Mouse (Mus musculus) ES-E14 (cell line): ENCODE measurements around the gene Slc22a22. TPM values are rescaled to one million over a fixed set of nuclear protein-coding genes. Genes with fewer than 3 reads are reported as not detected.

Experiments
- DNase-seq: peaks from one replicate; pipeline ENCODE4 v3.0.0-alpha.2; 2013; ENCODE audit warnings: low read depth, low spot score
- H3K27ac ChIP-seq: 2 replicates; pipeline ENCODE4 v1.5.1; 2012; ENCODE audit warnings: low read depth, mild to moderate bottlenecking, low read length, moderate library complexity, mixed read lengths; ENCODE audit not compliant: poor library complexity, insufficient read depth, severe bottlenecking
- H3K36me3 ChIP-seq: 2 replicates; pipeline ENCODE4 v1.6.1; 2012; ENCODE audit warnings: mild to moderate bottlenecking, low read length, moderate library complexity, mixed read lengths; ENCODE audit not compliant: control insufficient read depth, poor library complexity, insufficient read depth, severe bottlenecking
- H3K4me1 ChIP-seq, 2 experiments: fragments of 150-350 bp in 1 of 2; sonication (generic) in 1 of 2; 2 replicates each; pipeline ENCODE4 v1.6.1; 2012; ENCODE audit warnings: low read length in 2 of 2, mild to moderate bottlenecking in 1 of 2, mixed read lengths in 1 of 2; ENCODE audit not compliant: control insufficient read depth in 2 of 2, insufficient read depth in 2 of 2, poor library complexity in 1 of 2
- H3K4me3 ChIP-seq, 2 experiments: fragments of 150-350 bp in 1 of 2; sonication (generic) in 1 of 2; 2 replicates each; pipeline ENCODE4 v1.5.1; 2012; ENCODE audit warnings: low read length in 2 of 2, low read depth in 1 of 2, mild to moderate bottlenecking in 1 of 2, mixed read lengths in 1 of 2; ENCODE audit not compliant: insufficient read depth in 1 of 2, poor library complexity in 1 of 2, severe bottlenecking in 1 of 2
- H3K9ac ChIP-seq: 2 replicates; pipeline ENCODE4 v1.6.1; 2012; ENCODE audit warnings: low read depth, mild to moderate bottlenecking, low read length, mixed read lengths; ENCODE audit not compliant: poor library complexity, insufficient read depth, severe bottlenecking
- H3K9me3 ChIP-seq: fragments of 150-350 bp; sonication (generic); 2 replicates; pipeline ENCODE4 v1.6.1; 2012; ENCODE audit warnings: low read depth, mild to moderate bottlenecking, low read length; ENCODE audit not compliant: control insufficient read depth, insufficient read depth
- CHD2 ChIP-seq: IDR thresholded peaks from 2 replicates; pipeline ENCODE4 v1.6.1; 2014; ENCODE audit warnings: mild to moderate bottlenecking, low read depth, low read length, inconsistent platforms
- HCFC1 ChIP-seq: IDR thresholded peaks from 2 replicates; pipeline ENCODE4 v1.6.1; 2012; ENCODE audit warnings: low read length, inconsistent platforms, borderline replicate concordance; ENCODE audit not compliant: insufficient read depth
- MAFK ChIP-seq: IDR thresholded peaks from 2 replicates; pipeline ENCODE4 v1.6.1; 2014; ENCODE audit warnings: mild to moderate bottlenecking, low read depth, low read length, inconsistent platforms; ENCODE audit not compliant: insufficient read depth
- ZC3H11A ChIP-seq: IDR thresholded peaks from 2 replicates; pipeline ENCODE4 v1.6.1; 2012; ENCODE audit warnings: low read depth, mild to moderate bottlenecking, inconsistent platforms, low read length, borderline replicate concordance
- ZNF384 ChIP-seq: IDR thresholded peaks from 2 replicates; pipeline ENCODE4 v1.6.1; 2012; ENCODE audit warnings: low read depth, low read length, inconsistent platforms
- in situ Hi-C, 2 experiments: fragments of 600-800 bp; cut with MboI; formaldehyde crosslinking; loops; one replicate each; pipeline ENCODE4 v1.15.1; 2025; ENCODE audit warnings: low sequenced_read_pairs in 2 of 2, inconsistent platforms in 1 of 2; ENCODE audit not compliant: unreplicated experiment in 2 of 2
- total RNA-seq: library from RNA; depleted of rRNA; stranded (reverse); fragments of 300-350 nt; gene quantifications from 2 replicates; pipeline ENCODE4 v1.2.3, GENCODE M21; 2012; rRNA removed

Gene Slc22a22
- not detected in 2 replicates for total RNA-seq

DNA sequence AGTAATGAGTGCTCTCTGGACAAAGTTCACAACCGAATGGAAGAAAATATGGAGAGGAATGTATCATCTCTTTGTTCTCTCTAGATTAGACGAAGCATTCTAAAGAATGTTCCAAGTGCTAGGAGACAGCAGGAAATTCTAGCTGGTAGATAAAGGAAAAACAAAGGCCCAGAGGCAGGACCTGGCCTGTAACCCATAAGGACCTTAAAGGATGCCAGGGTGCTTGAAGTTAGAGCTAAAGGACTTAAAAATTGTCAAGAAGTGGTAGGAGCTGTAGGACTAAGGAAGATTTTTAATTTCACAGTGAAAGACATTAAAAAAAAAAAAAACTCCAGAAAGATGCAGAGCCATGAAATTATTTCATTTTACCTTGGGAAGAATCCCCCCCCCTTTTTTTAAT lies at the start of gene Slc22a22:
TSS of gene Slc22a22 (minus strand) at position 101 of the 400 bp plus-strand sequence.
- Histone ChIP-seq H3K4me1 (no peaks in the 10 kb centered on the region), H3K9ac (no peak within 1 kb of the TSS), H3K9me3 (no peaks in the 10 kb centered on the region), H3K4me3 (no peak within 1 kb of the TSS), H3K36me3 (no peaks in the 10 kb centered on the region), H3K27ac (no peak within 1 kb of the TSS)
- DNase-seq = no peak
- no peak for TF ChIP-seq HCFC1
- TF ChIP-seq MAFK = no peak
- no peak for TF ChIP-seq ZC3H11A
- TF ChIP-seq ZNF384 = no peak
- TF ChIP-seq CHD2 = no peak
- in situ Hi-C loops = no loop called here

DNA sequence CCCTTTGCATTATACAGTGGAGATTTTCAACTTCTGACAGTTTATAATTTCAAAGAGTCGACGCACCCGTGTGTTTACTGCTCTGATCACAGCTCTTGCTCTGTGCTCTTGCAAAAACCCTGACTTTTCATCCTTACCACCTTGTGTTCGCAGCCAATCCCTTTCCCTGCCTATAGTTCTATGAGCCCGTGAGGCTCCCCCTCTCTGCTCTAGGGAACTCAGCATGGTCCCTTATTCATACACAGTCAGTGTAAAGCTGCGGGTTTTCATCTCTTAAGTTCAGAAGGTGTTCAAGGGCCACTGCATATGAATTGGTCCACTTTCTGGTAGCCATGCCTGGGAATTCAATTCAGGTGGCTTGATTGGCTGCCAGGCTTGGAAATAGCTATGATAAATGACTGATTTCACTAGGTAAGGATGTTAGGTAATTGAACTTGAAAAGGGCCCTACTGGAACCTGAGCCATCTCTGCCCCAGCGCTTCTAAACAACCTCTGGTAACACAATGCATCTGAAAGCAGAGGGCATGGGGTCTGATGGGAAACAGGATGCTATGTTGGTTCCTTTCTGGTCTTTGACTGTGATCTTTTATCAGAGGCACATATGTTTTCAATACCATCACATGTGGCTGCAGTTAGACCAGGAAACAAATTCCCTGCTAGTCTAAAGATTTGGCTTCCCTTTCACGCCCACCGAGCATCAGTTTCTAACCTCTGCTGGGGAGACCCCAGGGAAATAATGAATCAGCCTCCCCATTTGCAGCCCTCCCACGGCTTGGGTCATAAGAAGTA lies 46.3 kb upstream of the Slc22a22 start:
- no peaks in the 10 kb centered on the region for H3K4me1 ChIP-seq
- TF ChIP-seq CHD2 (no peak), ZNF384 (no peak), ZC3H11A (no peak), MAFK (no peak), HCFC1 (no peak)
- no peak overlapping the region for H3K4me3 ChIP-seq
- no peaks in the 10 kb centered on the region for H3K36me3 ChIP-seq
- H3K27ac ChIP-seq = no peak overlapping the region
- no peak for DNase-seq
- no peak overlapping the region for H3K9ac ChIP-seq
- in situ Hi-C loops = no loop called here
- H3K9me3 ChIP-seq = no peaks in the 10 kb centered on the region

DNA sequence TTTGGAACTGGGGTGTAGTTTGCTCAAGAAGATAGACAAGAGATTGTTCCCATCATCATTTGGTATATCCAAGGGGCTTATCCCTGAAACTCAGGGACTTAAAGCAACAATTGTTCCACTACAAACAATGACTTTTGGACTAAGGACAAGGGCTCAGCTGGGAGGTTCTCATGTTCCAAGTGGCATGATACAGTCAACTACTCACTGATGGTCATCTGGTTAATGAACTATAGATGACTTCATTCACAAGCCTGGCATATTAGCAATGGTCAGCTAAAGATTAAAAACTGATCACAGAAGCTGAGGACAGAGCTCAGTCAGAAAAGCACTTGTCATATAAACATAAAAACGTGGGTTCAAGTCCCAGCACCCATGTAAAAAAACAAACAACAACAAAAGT lies 44.7 kb upstream of the Slc22a22 start:
- no peaks in the 10 kb centered on the region for H3K9me3 ChIP-seq
- in situ Hi-C loops = no loop called here
- TF ChIP-seq ZNF384 (no peak), HCFC1 (no peak), MAFK (no peak), CHD2 (no peak), ZC3H11A (no peak)
- no peak overlapping the region for H3K4me3 ChIP-seq
- H3K36me3 ChIP-seq = no peaks in the 10 kb centered on the region
- H3K9ac ChIP-seq = no peak overlapping the region
- H3K27ac ChIP-seq = no peak overlapping the region
- DNase-seq = no peak
- no peaks in the 10 kb centered on the region for H3K4me1 ChIP-seq

DNA sequence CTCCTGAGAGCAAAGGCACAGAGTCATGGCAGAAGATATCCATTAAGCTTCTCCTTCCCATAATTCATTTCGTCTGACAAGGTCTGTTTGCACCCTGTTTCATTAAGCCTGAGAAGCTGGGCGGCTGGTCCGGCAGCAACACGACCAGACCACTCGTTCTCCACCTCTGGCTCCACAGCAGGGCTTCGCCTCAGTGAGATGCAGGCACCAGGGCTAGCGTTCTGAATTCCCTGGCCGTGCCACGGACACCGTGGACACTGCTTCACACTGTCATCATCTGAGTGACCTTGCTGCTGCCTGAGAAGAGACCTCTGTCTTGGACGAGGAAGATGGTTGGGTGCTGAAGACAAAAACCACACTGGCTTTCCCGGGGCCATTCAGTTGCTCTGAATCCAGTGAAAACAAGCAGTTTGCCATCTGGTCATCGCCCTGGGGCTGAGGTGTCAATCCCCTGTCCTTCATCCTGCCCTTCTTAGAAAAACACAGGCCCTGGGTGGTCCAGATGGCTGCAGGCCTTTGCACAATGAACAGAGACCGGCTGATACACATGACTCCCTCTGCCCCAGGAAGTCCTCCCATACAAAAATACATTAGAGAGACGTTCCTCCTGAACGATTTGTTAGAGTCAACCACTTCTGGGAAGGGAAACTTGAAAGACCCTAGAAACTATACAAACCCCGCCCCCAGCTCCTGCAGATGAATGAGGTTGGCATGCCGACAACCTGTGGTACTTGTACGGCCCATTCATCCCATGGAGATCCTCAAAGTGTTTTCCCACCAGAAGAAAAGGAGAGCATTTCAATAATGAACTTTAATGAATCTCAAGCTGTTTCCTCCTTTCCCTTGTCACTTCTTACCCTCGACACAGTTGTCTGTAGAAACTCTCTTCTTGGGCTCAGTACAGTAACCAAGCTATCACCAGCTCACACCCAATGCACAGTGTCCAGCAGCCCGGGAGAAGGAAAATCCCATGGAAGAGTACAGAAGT lies 32.1 kb upstream of the Slc22a22 start:
- Histone ChIP-seq H3K4me3 (no peak overlapping the region), H3K36me3 (no peaks in the 10 kb centered on the region), H3K4me1 (0 out of 4 replicates have a peak, but pooled peaks cover 2 to 3% of the 10 kb centered on the region in 2 experiments), H3K9me3 (no peaks in the 10 kb centered on the region), H3K9ac (no peak overlapping the region), H3K27ac (no peak overlapping the region)
- in situ Hi-C loops = no loop called here
- peak; percentile 25 for DNase-seq
- no peak for TF ChIP-seq ZC3H11A
- no peak for TF ChIP-seq HCFC1
- TF ChIP-seq CHD2 = 0 out of 2 replicates have a peak, but pooled peaks have one; percentile 6
- TF ChIP-seq ZNF384 = no peak
- TF ChIP-seq MAFK = no peak
